Mouse (Mus musculus): Measurements from ENCODE around the gene Nalcn. TPM values are rescaled to one million over a fixed set of nuclear protein-coding genes. Genes with fewer than 3 reads are reported as not detected.

Nalcn gene
- polyA plus RNA-seq, 1 experiment from 2014 or later = not detected

DNA sequence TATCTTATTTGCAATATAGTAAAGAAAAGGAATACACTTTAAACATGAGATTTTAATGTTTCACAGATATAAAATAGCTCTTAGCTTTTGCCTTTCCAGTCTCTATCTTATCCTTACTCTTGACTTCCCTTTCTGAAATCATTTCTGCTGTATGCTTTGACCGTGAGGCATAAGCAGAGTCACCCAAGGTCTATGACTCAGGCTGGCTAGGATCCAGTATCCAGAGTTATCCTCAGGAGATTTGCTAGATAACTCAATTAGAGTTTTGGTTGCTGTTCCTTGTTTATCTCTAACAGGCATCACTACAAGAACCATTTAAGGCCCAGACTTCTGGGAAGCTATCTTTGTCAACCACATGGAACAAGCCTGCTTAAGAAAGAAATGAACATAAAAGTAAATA lies 164.9 kb downstream of the Nalcn start:
- no peaks in the 10 kb centered on the region for H3K36me3 ChIP-seq
- no peak overlapping the region for H3K4me3 ChIP-seq
- no peak for DNase-seq (ENCODE audit: low spot score)
- H3K4me1 ChIP-seq = no peaks in the 10 kb centered on the region
- H3K9me3 ChIP-seq = peaks cover 3% of the 10 kb centered on the region; the same call in 1 of the 2 replicates
- no peak overlapping the region for H3K27ac ChIP-seq
- H3K27me3 ChIP-seq (ENCODE audit: insufficient read depth, poor library complexity, severe bottlenecking) = no peaks in the 10 kb centered on the region
- WGBS = 76% methylated on average over 1 of the region's 1 CpGs

DNA sequence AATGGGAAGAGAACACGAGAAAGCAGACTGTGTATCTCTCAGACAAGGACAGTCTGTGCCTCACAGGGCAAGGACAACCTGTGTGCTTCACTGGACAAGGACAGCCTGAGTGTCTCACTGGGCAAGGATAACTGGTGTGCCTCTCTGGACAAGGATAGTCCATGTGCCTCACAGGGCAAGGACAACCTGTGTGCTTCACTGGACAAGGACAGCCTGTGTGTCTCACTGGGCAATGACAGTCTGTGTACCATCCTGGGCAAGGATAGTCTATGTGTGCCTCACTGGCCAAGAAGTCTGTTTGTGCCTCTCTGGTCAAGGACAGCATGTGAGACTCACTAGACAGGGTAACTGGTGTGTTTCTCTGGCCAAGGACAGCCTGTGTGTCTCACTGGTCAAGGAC lies 180.9 kb downstream of the Nalcn start:
- Histone ChIP-seq H3K27ac (no peak overlapping the region), H3K4me1 (no peaks in the 10 kb centered on the region), H3K36me3 (no peaks in the 10 kb centered on the region), H3K9me3 (no peaks in the 10 kb centered on the region), H3K4me3 (no peak overlapping the region), H3K27me3 (ENCODE audit: insufficient read depth, poor library complexity, severe bottlenecking) (no peaks in the 10 kb centered on the region)
- no peak for DNase-seq (ENCODE audit: low spot score)
- 63% methylated on average over 1 of the region's 1 CpGs for whole genome bisulfite sequencing

DNA sequence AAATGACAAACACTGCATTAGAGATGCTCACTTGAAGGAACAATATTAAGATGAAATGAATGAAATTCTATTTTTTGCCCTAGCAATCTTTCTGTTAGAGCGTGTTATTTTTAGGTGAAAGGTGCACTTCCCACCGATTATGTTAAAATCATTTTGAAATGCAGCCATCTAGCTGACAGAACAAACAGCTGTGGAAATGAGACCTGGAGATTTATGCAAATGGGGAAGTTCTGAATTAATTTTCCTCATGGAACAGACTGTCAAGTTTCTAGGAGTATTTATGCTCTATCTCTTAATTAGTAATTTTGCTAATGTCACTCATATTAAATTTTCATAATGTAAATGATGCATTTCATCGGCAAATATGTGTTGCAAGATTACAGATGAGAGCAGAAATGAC lies 191.4 kb downstream of the Nalcn start:
- Histone ChIP-seq H3K27ac (no peak overlapping the region), H3K4me3 (no peak overlapping the region), H3K9me3 (no peaks in the 10 kb centered on the region), H3K36me3 (no peaks in the 10 kb centered on the region), H3K27me3 (ENCODE audit: insufficient read depth, poor library complexity, severe bottlenecking) (no peaks in the 10 kb centered on the region), H3K4me1 (no peaks in the 10 kb centered on the region)
- WGBS = 78% methylated on average over 3 of the region's 3 CpGs
- DNase-seq (ENCODE audit: low spot score) = no peak

GRCm38 (mm10) chr14:123376167-123376855 lies 250.6 kb downstream of the Nalcn start:
- no peaks in the 10 kb centered on the region for H3K36me3 ChIP-seq
- WGBS = 88% methylated on average over 7 of the region's 7 CpGs
- H3K4me1 ChIP-seq = no peaks in the 10 kb centered on the region
- no peaks in the 10 kb centered on the region for H3K27me3 ChIP-seq (ENCODE audit: insufficient read depth, poor library complexity, severe bottlenecking)
- no peaks in the 10 kb centered on the region for H3K9me3 ChIP-seq
- H3K4me3 ChIP-seq = no peak overlapping the region
- no peak for DNase-seq (ENCODE audit: low spot score)
- H3K27ac ChIP-seq = no peak overlapping the region

- Histone ChIP-seq H3K36me3 (no peaks in the 10 kb centered on the region), H3K4me1 (no peaks in the 10 kb centered on the region), H3K9me3 (no peaks in the 10 kb centered on the region), H3K27me3 (ENCODE audit: insufficient read depth, poor library complexity, severe bottlenecking) (no peaks in the 10 kb centered on the region), H3K27ac (no peak overlapping the region), H3K4me3 (no peak overlapping the region)
- no peak for DNase-seq (ENCODE audit: low spot score)
- 14% methylated on average over 9 of the region's 9 CpGs for WGBS
Observed at GRCm38 (mm10) chr14:123371522-123371921, 255.4 kb downstream of the Nalcn start.

DNA sequence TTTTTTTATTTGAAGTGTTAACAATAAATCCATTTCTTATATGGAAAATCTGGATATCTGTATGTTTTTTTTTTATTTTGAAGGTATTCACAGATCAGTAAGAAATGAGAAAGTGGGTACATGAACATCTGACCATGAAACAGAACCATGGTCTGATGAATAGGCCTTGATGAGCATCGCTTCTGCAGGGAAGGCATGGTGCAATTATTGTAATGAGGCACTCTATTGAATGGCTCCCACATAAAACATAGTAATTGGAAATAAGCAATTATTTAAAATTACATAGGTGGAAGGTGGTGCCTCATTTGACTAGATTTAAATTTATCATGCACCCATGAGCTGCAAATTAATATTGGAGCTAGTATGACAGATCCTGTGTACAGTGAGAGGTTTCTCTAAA lies 267.3 kb downstream of the Nalcn start:
- WGBS = 88% methylated on average over 1 of the region's 1 CpGs
- H3K27ac ChIP-seq = no peak overlapping the region
- H3K4me1 ChIP-seq = no peaks in the 10 kb centered on the region
- no peaks in the 10 kb centered on the region for H3K27me3 ChIP-seq (ENCODE audit: insufficient read depth, poor library complexity, severe bottlenecking)
- no peak for DNase-seq (ENCODE audit: low spot score)
- no peak overlapping the region for H3K4me3 ChIP-seq
- no peaks in the 10 kb centered on the region for H3K36me3 ChIP-seq
- no peaks in the 10 kb centered on the region for H3K9me3 ChIP-seq

- no peaks in the 10 kb centered on the region for H3K36me3 ChIP-seq
- H3K4me3 ChIP-seq = no peak overlapping the region
- no peak for DNase-seq (ENCODE audit: low spot score)
- no peaks in the 10 kb centered on the region for H3K9me3 ChIP-seq
- H3K4me1 ChIP-seq = no peaks in the 10 kb centered on the region
- no peaks in the 10 kb centered on the region for H3K27me3 ChIP-seq (ENCODE audit: insufficient read depth, poor library complexity, severe bottlenecking)
- H3K27ac ChIP-seq = no peak overlapping the region
- WGBS = 18% methylated on average over 6 of the region's 6 CpGs
Observed at GRCm38 (mm10) chr14:123352973-123353372, 274.0 kb downstream of the Nalcn start.

DNA sequence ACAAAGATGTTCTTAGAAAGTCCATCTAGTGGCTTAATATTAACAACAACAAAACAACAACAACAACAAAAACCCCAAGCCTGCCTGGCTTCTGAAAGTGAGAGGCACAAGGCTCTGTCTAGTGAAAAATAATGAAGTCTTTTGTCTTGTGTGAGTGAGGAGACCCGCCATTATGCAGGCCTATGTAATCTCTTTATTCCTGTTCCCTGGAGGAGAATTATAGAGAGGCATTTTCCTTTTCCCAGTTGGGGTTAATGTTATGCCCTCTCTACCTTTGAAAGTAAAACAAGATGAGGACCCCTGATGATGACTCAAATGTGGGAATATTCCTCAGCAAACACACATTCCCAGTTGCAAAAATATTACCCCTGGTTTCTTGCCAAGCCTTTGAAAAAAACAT lies 295.1 kb downstream of the Nalcn start:
- DNase-seq (ENCODE audit: low spot score) = no peak
- Histone ChIP-seq H3K36me3 (no peaks in the 10 kb centered on the region), H3K27ac (no peak overlapping the region), H3K27me3 (ENCODE audit: insufficient read depth, poor library complexity, severe bottlenecking) (no peaks in the 10 kb centered on the region), H3K4me1 (no peaks in the 10 kb centered on the region), H3K4me3 (no peak overlapping the region), H3K9me3 (no peaks in the 10 kb centered on the region)
- WGBS = 67% methylated on average over 1 of the region's 1 CpGs

- H3K4me1 ChIP-seq = no peaks in the 10 kb centered on the region
- H3K9me3 ChIP-seq = no peaks in the 10 kb centered on the region
- 44% methylated on average over 1 of the region's 1 CpGs for WGBS
- DNase-seq (ENCODE audit: low spot score) = no peak
- no peak overlapping the region for H3K27ac ChIP-seq
- no peak overlapping the region for H3K4me3 ChIP-seq
- no peaks in the 10 kb centered on the region for H3K27me3 ChIP-seq (ENCODE audit: insufficient read depth, poor library complexity, severe bottlenecking)
- no peaks in the 10 kb centered on the region for H3K36me3 ChIP-seq
Observed at GRCm38 (mm10) chr14:123314369-123314768, 312.6 kb downstream of the Nalcn start.

- Histone ChIP-seq H3K27ac (no peak overlapping the region), H3K4me1 (no peaks in the 10 kb centered on the region), H3K9me3 (no peaks in the 10 kb centered on the region), H3K27me3 (ENCODE audit: insufficient read depth, poor library complexity, severe bottlenecking) (no peaks in the 10 kb centered on the region), H3K4me3 (no peak overlapping the region), H3K36me3 (no peaks in the 10 kb centered on the region)
- no peak for DNase-seq (ENCODE audit: low spot score)
- 82% methylated on average over 4 of the region's 4 CpGs for WGBS
Observed at GRCm38 (mm10) chr14:123312371-123312770, 314.6 kb downstream of the Nalcn start.

DNA sequence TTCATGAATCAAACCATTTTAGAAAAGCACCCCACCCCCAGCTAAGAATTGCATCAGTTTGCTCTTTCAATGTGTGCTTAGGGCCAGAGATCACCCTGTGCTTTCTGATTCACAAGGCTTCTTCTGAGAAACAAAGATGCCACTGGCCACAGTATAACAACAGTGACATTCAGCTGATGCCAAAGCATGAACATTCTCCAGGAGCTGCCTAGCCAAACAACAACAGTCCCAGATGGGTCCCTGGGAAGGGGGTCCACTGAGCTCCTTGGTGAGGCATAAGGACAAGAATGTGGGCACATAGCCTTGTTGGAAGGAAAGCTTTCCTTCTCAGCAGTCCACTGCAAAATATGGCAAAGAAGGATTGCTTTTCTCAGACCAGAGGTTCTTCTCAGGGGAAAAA lies 330.9 kb downstream of the Nalcn start:
- Histone ChIP-seq H3K27ac (no peak overlapping the region), H3K4me3 (no peak overlapping the region), H3K27me3 (ENCODE audit: insufficient read depth, poor library complexity, severe bottlenecking) (no peaks in the 10 kb centered on the region), H3K9me3 (no peaks in the 10 kb centered on the region), H3K4me1 (no peaks in the 10 kb centered on the region), H3K36me3 (no peaks in the 10 kb centered on the region)
- no peak for DNase-seq (ENCODE audit: low spot score)

- H3K36me3 ChIP-seq = no peaks in the 10 kb centered on the region
- no peaks in the 10 kb centered on the region for H3K27me3 ChIP-seq (ENCODE audit: insufficient read depth, poor library complexity, severe bottlenecking)
- H3K27ac ChIP-seq = no peak overlapping the region
- no peak for DNase-seq (ENCODE audit: low spot score)
- WGBS = 78% methylated on average over 4 of the region's 4 CpGs
- H3K4me3 ChIP-seq = no peak overlapping the region
- no peaks in the 10 kb centered on the region for H3K4me1 ChIP-seq
- no peaks in the 10 kb centered on the region for H3K9me3 ChIP-seq
Observed at GRCm38 (mm10) chr14:123291118-123292007, 335.6 kb downstream of the Nalcn start.

GRCm38 (mm10) chr14:123282165-123282564 lies 344.8 kb downstream of the Nalcn start:
- no peak overlapping the region for H3K27ac ChIP-seq
- H3K27me3 ChIP-seq (ENCODE audit: insufficient read depth, poor library complexity, severe bottlenecking) = no peaks in the 10 kb centered on the region
- no peaks in the 10 kb centered on the region for H3K4me1 ChIP-seq
- no peaks in the 10 kb centered on the region for H3K9me3 ChIP-seq
- no peak overlapping the region for H3K4me3 ChIP-seq
- no peaks in the 10 kb centered on the region for H3K36me3 ChIP-seq
- no peak for DNase-seq (ENCODE audit: low spot score)
